Mouse (Mus musculus) kidney, adult 8-10 months (tissue): ENCODE results near the gene Hkdc1.

Experiments used
- DNase-seq, 2 experiments: peaks; one replicate each; pipeline ENCODE4 v3.0.0; 2022

Gene Hkdc1

GRCm38 (mm10) chr10:62379808-62380207 lies 42.5 kb downstream of the Hkdc1 start, which contains the start of gene Hk1:
Gene Hk1 (minus strand): TSS chr10:62379908.
- no peak for DNase-seq

GRCm38 (mm10) chr10:62358827-62359226 lies 63.5 kb downstream of the Hkdc1 start:
- DNase-seq, result no peak

GRCm38 (mm10) chr10:62356105-62356730 lies 66.1 kb downstream of the Hkdc1 start:
- no peak for DNase-seq

- no peak for DNase-seq
These were observed 77.1 kb downstream of the Hkdc1 start for GRCm38 (mm10) chr10:62345147-62345546.

GRCm38 (mm10) chr10:62344004-62344752 lies 78.1 kb downstream of the Hkdc1 start:
- DNase-seq, result no peak

DNA sequence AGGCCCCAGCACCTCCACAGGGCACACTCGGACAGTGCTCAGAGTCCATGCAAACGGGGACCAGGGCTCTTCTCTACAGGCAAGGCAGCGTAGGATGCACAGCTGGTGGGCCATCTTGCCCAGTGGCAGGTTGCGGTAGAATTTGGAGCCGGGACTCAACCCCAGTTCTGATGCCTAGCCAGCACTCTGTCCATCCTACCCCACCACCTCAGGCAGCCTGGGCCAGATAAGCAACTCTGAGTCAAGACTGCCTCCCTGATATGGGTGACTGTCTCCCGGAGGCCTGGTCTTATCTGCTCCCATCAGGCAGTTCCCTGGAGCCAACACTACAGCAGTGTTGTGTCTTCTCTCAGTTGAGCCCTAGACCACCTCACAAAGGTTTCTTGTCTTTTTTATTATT lies 79.8 kb downstream of the Hkdc1 start:
- DNase-seq, result no peak

- DNase-seq, result no peak
These were observed 80.3 kb downstream of the Hkdc1 start for GRCm38 (mm10) chr10:62341956-62342355.

- no peak for DNase-seq
These were observed 81.3 kb downstream of the Hkdc1 start for GRCm38 (mm10) chr10:62340991-62341390.

- DNase-seq, result peak; percentile 94 to 97
These were observed 82.1 kb downstream of the Hkdc1 start for GRCm38 (mm10) chr10:62340095-62340731.

DNA sequence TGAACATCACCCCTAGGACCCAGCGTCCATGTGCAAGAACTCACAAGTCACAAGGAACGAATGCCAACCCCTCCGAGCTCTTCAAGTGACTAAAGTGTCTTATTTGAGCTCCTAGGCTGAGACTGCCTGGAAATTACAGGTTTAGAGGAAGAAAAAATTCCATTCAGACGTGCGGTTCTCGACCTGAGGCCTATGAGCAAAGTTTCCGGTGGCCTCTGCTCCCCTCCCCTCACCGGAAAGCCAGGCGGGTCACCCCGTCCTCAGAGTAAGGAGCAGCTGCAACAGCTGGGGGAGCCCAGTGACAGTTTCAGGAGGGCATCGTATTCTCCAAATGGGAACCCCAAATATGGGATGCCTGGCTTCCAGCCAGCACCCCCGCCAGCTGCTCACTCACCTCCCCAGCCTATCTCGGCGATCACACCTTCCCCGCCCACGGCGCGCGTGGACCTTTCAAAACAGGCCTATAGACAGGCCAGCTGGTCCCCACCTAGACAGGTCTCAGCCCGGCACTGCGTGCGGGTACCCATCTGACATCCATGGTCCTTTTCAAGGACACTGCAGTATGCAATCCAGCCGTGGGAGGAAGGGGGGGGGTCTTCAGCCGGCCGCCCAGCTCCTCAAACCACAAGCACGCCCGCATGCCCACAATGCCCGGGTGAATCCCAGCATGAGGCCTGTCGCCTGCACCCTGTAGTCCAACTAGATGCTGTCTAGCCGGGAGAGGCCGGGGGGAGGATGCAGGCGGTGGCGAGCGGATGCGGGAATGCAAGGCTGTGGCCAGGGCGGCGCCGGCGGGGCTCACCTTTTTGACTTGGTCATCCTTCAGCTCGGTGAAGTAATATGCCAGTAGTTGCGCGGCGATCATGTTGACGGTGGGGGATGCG lies 82.8 kb downstream of the Hkdc1 start:
- DNase-seq, result peak; percentile 47 to 50

DNA sequence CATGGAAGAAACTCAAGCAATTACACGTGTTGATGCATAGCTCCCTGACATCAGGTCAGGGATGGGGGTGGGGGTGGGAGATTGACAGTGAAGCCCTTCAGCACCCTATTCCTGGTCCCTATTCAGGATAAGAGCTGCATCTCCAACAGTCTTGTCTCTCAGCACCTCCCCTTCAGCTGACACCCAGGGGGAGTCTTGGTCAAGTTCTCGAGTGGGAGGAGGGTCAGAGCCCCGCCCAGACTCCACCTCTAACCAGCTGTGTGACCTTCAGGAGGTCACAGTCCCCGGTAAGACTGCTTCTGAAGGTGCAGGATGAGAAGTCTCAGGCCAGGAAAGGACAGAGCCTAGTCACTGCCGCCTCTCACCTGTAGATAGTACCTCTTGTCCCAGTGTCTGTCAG lies 83.7 kb downstream of the Hkdc1 start:
- peak; percentile 68 to 71 for DNase-seq

DNA sequence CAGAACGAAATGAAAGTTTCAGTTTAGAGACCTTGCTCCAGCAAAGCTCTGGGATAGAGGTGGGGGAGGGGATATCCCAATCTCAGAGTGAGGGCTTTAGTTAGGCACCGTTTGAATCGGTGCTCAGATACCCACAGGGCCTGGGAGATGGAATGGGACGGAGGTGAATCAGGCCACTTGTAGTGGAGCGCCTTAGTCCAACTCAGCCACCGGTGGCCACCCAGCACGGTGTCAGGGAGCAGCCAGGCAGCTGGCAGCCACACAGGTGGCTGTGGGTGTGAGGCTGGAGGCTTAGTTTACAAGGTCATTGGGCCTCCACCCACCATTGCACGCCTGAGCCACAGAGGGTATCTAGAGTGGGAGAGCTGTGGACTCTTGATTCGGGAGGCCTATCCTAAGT lies 84.1 kb downstream of the Hkdc1 start:
- DNase-seq, result no peak

DNA sequence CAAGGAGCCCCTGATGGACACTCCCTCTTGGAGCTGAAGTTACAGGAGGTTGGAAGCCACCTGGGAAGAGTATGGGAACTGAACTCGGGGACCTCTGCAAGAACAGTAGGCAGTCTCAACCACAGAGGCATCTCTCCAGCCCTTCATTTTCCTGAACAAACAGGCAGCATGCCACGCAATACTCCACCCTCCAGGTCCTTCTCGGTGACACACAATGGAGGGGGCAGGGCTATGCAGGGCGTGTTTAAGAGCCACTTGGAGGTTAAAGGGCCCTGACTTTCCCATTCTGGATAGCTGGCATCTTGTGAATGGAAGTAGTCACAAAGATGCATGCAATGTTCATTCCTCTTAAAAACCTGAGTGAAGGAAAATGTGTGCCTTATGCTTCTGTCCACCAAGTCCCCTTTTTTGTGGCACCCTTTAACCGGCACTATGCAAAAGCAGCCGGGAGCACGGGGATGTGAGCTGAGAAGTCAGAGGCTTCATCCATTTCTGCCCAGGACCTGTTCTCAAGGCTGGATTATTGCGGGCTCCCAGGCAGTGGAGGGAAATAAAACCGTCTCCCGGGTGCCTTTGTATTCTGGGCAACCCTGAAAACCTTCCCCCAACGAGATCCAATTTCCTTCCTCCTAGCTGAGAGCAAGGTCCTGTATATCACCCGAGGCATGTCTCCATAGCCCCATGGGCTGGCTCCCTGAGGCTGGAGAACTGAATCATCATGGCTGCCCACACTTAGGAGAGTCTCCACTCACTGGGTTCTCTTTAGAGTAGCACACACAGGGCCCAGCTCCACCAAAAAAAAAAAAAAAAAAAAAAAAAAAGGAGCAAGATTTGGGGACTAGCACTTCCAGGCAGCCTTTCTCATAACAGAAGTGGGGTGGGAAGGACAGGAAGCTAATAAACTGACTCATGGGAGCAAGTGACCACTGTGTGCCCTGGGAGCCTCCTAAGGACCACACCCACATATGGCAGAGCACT lies 85.4 kb downstream of the Hkdc1 start:
- no peak for DNase-seq

GRCm38 (mm10) chr10:62335423-62335776 lies 86.9 kb downstream of the Hkdc1 start:
- DNase-seq, result no peak

DNA sequence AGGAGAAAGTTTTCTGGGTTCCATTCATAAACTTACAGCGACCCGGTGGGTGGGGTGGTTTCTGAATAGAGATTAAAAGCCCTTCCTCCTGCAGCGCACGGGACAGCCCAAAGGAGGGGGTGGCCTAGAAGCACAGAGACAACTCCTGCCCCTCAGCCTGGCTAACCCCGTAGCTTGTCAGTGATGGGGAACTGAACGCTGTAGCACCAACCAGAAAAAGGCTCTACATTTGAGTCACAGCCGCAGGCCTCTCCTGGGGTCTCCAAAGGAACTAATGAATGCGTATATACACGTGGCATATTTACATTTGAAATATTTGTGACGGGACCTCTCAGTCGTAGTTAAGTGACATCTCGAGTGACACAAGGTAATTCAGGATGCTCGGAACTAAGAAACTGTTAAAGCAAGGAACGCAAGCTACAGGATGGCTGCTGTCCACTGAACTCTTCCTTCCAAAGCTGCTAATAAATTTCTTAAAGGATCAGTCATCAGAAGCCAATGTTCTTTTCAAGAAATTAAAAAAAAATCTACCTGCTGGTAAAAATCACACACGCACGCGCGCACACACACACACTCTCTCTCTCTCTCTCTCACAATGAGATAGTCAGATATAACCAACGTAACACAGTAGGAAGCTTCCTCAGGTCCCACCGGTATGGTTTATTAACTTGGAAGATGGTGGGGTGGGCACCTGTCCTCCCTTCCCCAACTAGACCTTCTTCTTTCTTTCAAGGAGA lies 87.4 kb downstream of the Hkdc1 start:
- no peak for DNase-seq

GRCm38 (mm10) chr10:62333269-62333668 lies 89.0 kb downstream of the Hkdc1 start:
- DNase-seq, result no peak
